Mouse (Mus musculus): ENCODE data around the gene Prkg1. TPM values are rescaled to one million over a fixed set of nuclear protein-coding genes. Genes with fewer than 3 reads are reported as not detected.
A peak's percentile ranks its signal among the peaks of the same experiment; 100 is the strongest.
"Not testable (repeated sequence)": the region's sequence is repeated elsewhere in the genome, so short reads cannot be mapped to it uniquely, and the experiment has no call there.

Gene Prkg1
- polyA plus RNA-seq, 1 experiment from 2014 or later: 4.1 TPM

- 82% methylated on average over 3 of the region's 3 CpGs for WGBS
- no peaks in the 10 kb centered on the region for H3K27me3 ChIP-seq (ENCODE audit: insufficient read depth, poor library complexity, severe bottlenecking)
- no peaks in the 10 kb centered on the region for H3K4me1 ChIP-seq (replicated peaks)
- H3K27ac ChIP-seq: no peak overlapping the region
- no peak for DNase-seq (ENCODE audit: low spot score)
- no peak overlapping the region for H3K4me3 ChIP-seq
- H3K36me3 ChIP-seq: no peaks in the 10 kb centered on the region
- H3K9me3 ChIP-seq: no peaks in the 10 kb centered on the region
These were observed 1178.5 kb downstream of the Prkg1 start for GRCm38 (mm10) chr19:30586366-30586765.

GRCm38 (mm10) chr19:30564516-30564915 is 1200.3 kb downstream of the Prkg1 start:
- Histone ChIP-seq H3K4me3 (no peak overlapping the region), H3K36me3 (no peaks in the 10 kb centered on the region), H3K9me3 (peaks cover 4% of the 10 kb centered on the region; the same call in 1 of the 2 replicates), H3K27ac (no peak overlapping the region), H3K27me3 (ENCODE audit: insufficient read depth, poor library complexity, severe bottlenecking) (no peaks in the 10 kb centered on the region), H3K4me1 (replicated peaks) (no peaks in the 10 kb centered on the region)
- WGBS: 61% methylated on average over 6 of the region's 6 CpGs
- DNase-seq (ENCODE audit: low spot score): no peak

GRCm38 (mm10) chr19:30563876-30564275 is 1201.0 kb downstream of the Prkg1 start:
- WGBS: 90% methylated on average over 3 of the region's 3 CpGs
- no peaks in the 10 kb centered on the region for H3K36me3 ChIP-seq
- H3K27ac ChIP-seq: no peak overlapping the region
- peaks cover 4% of the 10 kb centered on the region; the same call in 1 of the 2 replicates for H3K9me3 ChIP-seq
- DNase-seq (ENCODE audit: low spot score): no peak
- no peak overlapping the region for H3K4me3 ChIP-seq
- no peaks in the 10 kb centered on the region for H3K27me3 ChIP-seq (ENCODE audit: insufficient read depth, poor library complexity, severe bottlenecking)
- H3K4me1 ChIP-seq (replicated peaks): no peaks in the 10 kb centered on the region

GRCm38 (mm10) chr19:30558024-30558423 is 1206.8 kb downstream of the Prkg1 start:
- Histone ChIP-seq H3K36me3 (no peaks in the 10 kb centered on the region), H3K4me1 (replicated peaks) (peaks cover 13% of the 10 kb centered on the region), H3K27ac (no peak overlapping the region), H3K4me3 (no peak overlapping the region), H3K27me3 (ENCODE audit: insufficient read depth, poor library complexity, severe bottlenecking) (peaks cover 12% of the 10 kb centered on the region), H3K9me3 (peaks cover 4% of the 10 kb centered on the region; the same call in 1 of the 2 replicates)
- DNase-seq (ENCODE audit: low spot score): no peak

- peak overlapping the region; percentile 44 for H3K4me3 ChIP-seq
- 0 out of 2 replicates have a peak overlapping the region, but pooled peaks have one; percentile 59 for H3K27ac ChIP-seq
- H3K4me1 ChIP-seq (replicated peaks): peaks cover 24% of the 10 kb centered on the region
- DNase-seq (ENCODE audit: low spot score): peak; percentile 74
- 1% methylated on average over 12 of the region's 12 CpGs for WGBS
- peaks cover 47% of the 10 kb centered on the region for H3K27me3 ChIP-seq (ENCODE audit: insufficient read depth, poor library complexity, severe bottlenecking)
- no peaks in the 10 kb centered on the region for H3K9me3 ChIP-seq
- no peaks in the 10 kb centered on the region for H3K36me3 ChIP-seq
These were observed 1210.4 kb downstream of the Prkg1 start for GRCm38 (mm10) chr19:30554467-30554881.

GRCm38 (mm10) chr19:30553740-30554139 is 1211.1 kb downstream of the Prkg1 start:
- H3K4me1 ChIP-seq (replicated peaks): peaks cover 32% of the 10 kb centered on the region

GRCm38 (mm10) chr19:30552260-30552659 is 1212.6 kb downstream of the Prkg1 start:
- Histone ChIP-seq H3K4me3 (no peak overlapping the region), H3K36me3 (no peaks in the 10 kb centered on the region), H3K27ac (no peak overlapping the region), H3K9me3 (no peaks in the 10 kb centered on the region), H3K27me3 (ENCODE audit: insufficient read depth, poor library complexity, severe bottlenecking) (peaks cover 69% of the 10 kb centered on the region), H3K4me1 (replicated peaks) (peaks cover 39% of the 10 kb centered on the region)
- WGBS: 59% methylated on average over 8 of the region's 8 CpGs
- DNase-seq (ENCODE audit: low spot score): no peak

More at GRCm38 (mm10) chr19:30553740-30554139, 1211.1 kb downstream of the Prkg1 start:
- Histone ChIP-seq H3K27me3 (ENCODE audit: insufficient read depth, poor library complexity, severe bottlenecking) (peaks cover 54% of the 10 kb centered on the region), H3K4me3 (peak overlapping the region; percentile 44), H3K9me3 (no peaks in the 10 kb centered on the region), H3K36me3 (no peaks in the 10 kb centered on the region), H3K27ac (no peak overlapping the region)
- 7% methylated on average over 4 of the region's 4 CpGs for WGBS
- peak; percentile 34 for DNase-seq (ENCODE audit: low spot score)

GRCm38 (mm10) chr19:30549854-30550647 is 1214.8 kb downstream of the Prkg1 start:
- Histone ChIP-seq H3K4me3 (peak overlapping the region; percentile 53), H3K27me3 (ENCODE audit: insufficient read depth, poor library complexity, severe bottlenecking) (peaks cover 91% of the 10 kb centered on the region), H3K4me1 (replicated peaks) (peaks cover 39% of the 10 kb centered on the region), H3K36me3 (no peaks in the 10 kb centered on the region), H3K9me3 (no peaks in the 10 kb centered on the region), H3K27ac (0 out of 2 replicates have a peak overlapping the region, but pooled peaks have one; percentile 17)
- no peak for DNase-seq (ENCODE audit: low spot score)
- WGBS: under 1% methylated on average over 17 of the region's 17 CpGs

- WGBS: 0% methylated on average over 26 of the region's 26 CpGs
- H3K27me3 ChIP-seq (ENCODE audit: insufficient read depth, poor library complexity, severe bottlenecking): peaks cover 92% of the 10 kb centered on the region
- H3K4me1 ChIP-seq (replicated peaks): peaks cover 36% of the 10 kb centered on the region
- peak within 1 kb of the TSS; percentile 53 for H3K4me3 ChIP-seq
- peak; percentile 80 for DNase-seq (ENCODE audit: low spot score)
- peak within 1 kb of the TSS; percentile 17; the same call in 1 of the 2 replicates for H3K27ac ChIP-seq
- no peaks in the 10 kb centered on the region for H3K9me3 ChIP-seq
- no peaks in the 10 kb centered on the region for H3K36me3 ChIP-seq
These were observed 1215.6 kb downstream of the Prkg1 start, which contains the start of gene Dkk1 for GRCm38 (mm10) chr19:30549044-30549853. Dkk1 (minus strand) TSS chr19:30549665.

GRCm38 (mm10) chr19:30548411-30549043 is 1216.3 kb downstream of the Prkg1 start:
- Histone ChIP-seq H3K4me3 (peak overlapping the region; percentile 53), H3K36me3 (no peaks in the 10 kb centered on the region), H3K9me3 (no peaks in the 10 kb centered on the region), H3K27me3 (ENCODE audit: insufficient read depth, poor library complexity, severe bottlenecking) (peaks cover 93% of the 10 kb centered on the region), H3K27ac (no peak overlapping the region), H3K4me1 (replicated peaks) (peaks cover 28% of the 10 kb centered on the region)
- WGBS: under 1% methylated on average over 23 of the region's 23 CpGs
- DNase-seq (ENCODE audit: low spot score): peak; percentile 55

- not testable (repeated sequence) for H3K4me1 ChIP-seq (replicated peaks)
These were observed 1225.4 kb downstream of the Prkg1 start for GRCm38 (mm10) chr19:30539365-30539941.

GRCm38 (mm10) chr19:30516771-30517170 is 1248.1 kb downstream of the Prkg1 start:
- WGBS: 76% methylated on average over 6 of the region's 6 CpGs

More at GRCm38 (mm10) chr19:30539365-30539941, 1225.4 kb downstream of the Prkg1 start:
- H3K9me3 ChIP-seq, H3K36me3 ChIP-seq: not testable (repeated sequence)
- WGBS: 2% methylated on average over 44 of the region's 44 CpGs
- peak overlapping the region; percentile 51 for H3K4me3 ChIP-seq
- H3K27ac ChIP-seq: peak overlapping the region; percentile 80
- peak; percentile 58 for DNase-seq (ENCODE audit: low spot score)
- peaks cover 46% of the 10 kb centered on the region for H3K27me3 ChIP-seq (ENCODE audit: insufficient read depth, poor library complexity, severe bottlenecking)

More at GRCm38 (mm10) chr19:30516771-30517170, 1248.1 kb downstream of the Prkg1 start:
- Histone ChIP-seq H3K4me3 (no peak overlapping the region), H3K4me1 (replicated peaks) (no peaks in the 10 kb centered on the region), H3K9me3 (no peaks in the 10 kb centered on the region), H3K27ac (no peak overlapping the region), H3K36me3 (no peaks in the 10 kb centered on the region), H3K27me3 (ENCODE audit: insufficient read depth, poor library complexity, severe bottlenecking) (no peaks in the 10 kb centered on the region)
- DNase-seq (ENCODE audit: low spot score): no peak

All from hindbrain, embryonic 10.5 days (tissue).